Mouse (Mus musculus) ES-E14 (cell line): Measurements from ENCODE around the gene Ust.

Experiments
- CHD2 ChIP-seq: IDR thresholded peaks from 2 replicates; pipeline ENCODE4 v1.6.1; 2014; ENCODE audit warnings: mild to moderate bottlenecking, low read depth, low read length, inconsistent platforms
- HCFC1 ChIP-seq: IDR thresholded peaks from 2 replicates; pipeline ENCODE4 v1.6.1; 2012; ENCODE audit warnings: low read length, inconsistent platforms, borderline replicate concordance; ENCODE audit not compliant: insufficient read depth
- MAFK ChIP-seq: IDR thresholded peaks from 2 replicates; pipeline ENCODE4 v1.6.1; 2014; ENCODE audit warnings: mild to moderate bottlenecking, low read depth, low read length, inconsistent platforms; ENCODE audit not compliant: insufficient read depth
- ZC3H11A ChIP-seq: IDR thresholded peaks from 2 replicates; pipeline ENCODE4 v1.6.1; 2012; ENCODE audit warnings: low read depth, mild to moderate bottlenecking, inconsistent platforms, low read length, borderline replicate concordance

DNA sequence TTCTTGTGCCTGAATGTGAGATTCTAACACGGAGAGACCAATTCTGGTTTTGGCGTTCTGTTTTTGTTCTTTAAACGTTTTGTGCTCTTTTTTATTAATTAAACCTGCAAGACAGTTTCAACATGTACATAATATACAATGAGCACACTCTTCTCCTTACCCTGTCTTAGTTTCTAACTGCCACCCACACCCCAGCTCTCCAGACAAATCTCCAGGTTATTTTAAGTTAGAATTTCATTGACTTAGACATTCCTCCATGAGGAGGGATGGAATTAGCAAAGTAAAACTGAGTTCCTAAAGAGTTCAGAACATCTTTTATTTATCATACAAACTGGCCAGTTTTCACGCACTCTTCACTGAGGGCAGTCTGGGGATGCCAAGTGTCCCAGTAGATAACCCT is 248.9 kb downstream of the Ust start:
- no peak for TF ChIP-seq ZC3H11A
- TF ChIP-seq MAFK = no peak
- TF ChIP-seq CHD2 = no peak
- no peak for TF ChIP-seq HCFC1
